Mouse (Mus musculus) forelimb bud, embryonic 11.5 days (tissue): ENCODE results near the gene Gm17482.
"Not testable (repeated sequence)": the region's sequence is repeated elsewhere in the genome, so short reads cannot be mapped to it uniquely, and the experiment has no call there.

ENCODE experiments used
- DNase-seq: peaks from one replicate; pipeline ENCODE4 v3.0.0-alpha.2; 2012; ENCODE audit warnings: low read depth, low spot score

Gm17482 gene

GRCm38 (mm10) chr6:115227043-115227442 lies at the start of gene Gm17482:
Gm17482 (plus strand) TSS chr6:115227343.
- DNase-seq, result no peak

GRCm38 (mm10) chr6:115178826-115179225 lies 48.3 kb upstream of the Gm17482 start:
- peak; percentile 71 for DNase-seq

DNA sequence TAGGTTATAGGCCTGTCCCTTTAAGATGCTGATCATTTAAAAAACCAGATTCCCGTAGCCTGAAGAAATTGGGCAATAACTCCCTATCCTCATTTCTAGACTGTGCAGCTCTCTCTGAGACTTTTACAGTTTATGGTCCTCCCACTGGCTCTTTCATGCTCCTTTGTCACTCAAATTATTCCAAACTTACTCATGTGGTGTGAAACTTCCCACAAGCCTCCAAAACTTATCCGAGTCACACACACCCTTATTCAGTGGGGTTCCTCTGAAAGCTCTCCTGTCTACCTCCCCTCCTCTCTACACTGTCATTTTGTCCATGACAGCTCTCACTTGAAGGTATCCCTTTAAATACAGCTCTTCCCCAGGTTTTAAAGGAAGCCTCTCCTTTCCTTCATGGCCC lies 46.0 kb upstream of the Gm17482 start:
- DNase-seq, result no peak

DNA sequence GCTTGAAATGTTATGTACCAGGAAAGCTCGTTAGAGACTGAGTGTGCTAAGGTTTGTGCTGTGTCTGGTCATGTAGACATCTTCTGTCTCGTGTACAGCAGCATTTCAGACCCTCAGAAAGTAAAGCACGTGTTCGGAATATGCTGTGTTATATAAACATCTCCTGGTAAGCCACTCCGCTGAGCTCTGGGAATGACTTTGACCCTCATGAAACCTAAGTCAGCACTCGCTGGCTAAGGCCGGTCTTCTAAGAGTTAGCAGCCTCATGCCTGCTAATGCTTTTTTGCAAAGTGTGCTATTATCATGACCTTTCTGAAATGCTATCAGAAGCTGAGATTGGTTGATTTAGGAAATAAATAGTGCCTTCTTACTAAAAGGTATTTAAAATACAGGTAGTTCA lies 36.0 kb upstream of the Gm17482 start:
- no peak for DNase-seq

DNA sequence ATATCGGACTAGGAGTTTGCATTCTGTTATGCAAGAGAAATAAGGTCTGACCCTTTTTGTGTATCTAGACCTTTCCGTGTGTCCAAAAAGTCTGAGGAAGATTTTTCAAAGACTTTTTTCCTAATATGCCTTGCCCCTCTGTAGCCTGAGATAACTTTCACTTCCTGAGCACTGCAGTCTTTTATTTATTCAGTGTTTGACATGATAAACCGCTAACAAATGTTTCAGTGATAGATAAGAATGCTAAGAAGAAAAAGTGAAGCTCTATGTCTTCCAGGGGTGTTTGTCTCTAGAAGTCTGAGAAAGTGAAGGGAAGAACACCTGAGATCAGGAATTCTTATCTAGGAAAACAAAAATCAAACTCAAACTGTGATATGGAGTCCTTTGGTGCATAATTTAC lies 26.4 kb upstream of the Gm17482 start:
- no peak for DNase-seq

DNA sequence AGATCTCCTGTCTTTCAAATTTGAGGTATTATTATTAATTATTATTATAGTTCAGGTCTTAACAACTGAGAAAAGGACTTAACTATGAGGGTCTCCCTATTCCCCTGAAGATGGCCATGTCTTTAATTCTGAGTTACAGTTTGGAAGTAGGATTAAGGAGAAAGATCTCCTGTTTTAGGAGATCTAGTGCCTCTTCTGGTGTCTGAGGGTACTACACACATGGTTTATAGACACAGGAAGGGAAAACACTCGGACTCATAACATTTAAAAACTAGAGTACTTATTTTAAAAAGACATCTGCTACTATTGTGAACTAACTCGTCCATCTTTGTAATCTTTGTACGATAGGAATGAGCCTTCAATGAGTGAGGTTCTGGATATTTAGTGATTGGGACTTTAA lies 24.1 kb upstream of the Gm17482 start:
- DNase-seq, result no peak

DNA sequence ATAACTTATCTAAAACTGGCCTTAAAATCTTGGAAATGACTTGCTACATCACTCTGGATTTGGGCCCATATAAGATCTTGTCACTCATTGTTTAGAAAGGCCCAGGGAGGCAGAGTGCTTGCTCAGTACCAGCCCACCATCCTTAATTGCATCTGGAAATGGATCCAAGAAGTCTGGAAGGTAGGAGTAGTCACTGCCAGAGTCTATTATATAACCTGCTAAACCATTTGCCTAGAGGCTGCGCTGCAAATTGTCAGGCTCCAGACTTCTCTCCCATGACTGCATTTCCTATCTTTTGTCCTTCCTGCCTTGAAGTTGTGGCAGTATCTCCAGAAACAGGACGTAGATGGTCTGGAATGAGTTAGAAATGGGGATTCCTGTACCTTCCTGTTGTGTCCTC lies 17.0 kb upstream of the Gm17482 start:
- no peak for DNase-seq

DNA sequence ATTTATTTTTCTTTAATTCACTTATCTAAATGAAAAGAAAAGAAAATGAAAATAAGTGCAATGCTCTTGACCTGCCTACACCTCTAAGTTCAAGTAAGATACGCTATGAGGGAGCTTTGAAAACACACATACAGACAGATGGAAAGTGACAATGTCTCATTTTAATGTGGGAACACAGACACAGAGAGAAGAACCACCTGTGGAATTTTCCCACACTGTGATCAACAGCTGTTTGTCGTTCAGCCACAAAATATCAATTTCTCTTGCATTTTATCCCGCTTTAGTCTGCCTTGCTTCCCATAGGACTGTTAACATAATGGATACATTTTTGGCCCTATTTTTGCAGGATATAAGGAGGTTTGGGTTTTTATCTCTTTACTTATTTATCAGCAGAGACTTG lies 16.3 kb upstream of the Gm17482 start:
- DNase-seq, result no peak

GRCm38 (mm10) chr6:115212132-115212903 lies 14.8 kb upstream of the Gm17482 start:
- DNase-seq, result no peak

GRCm38 (mm10) chr6:115213129-115213528 lies 14.0 kb upstream of the Gm17482 start:
- peak; percentile 12 for DNase-seq

- DNase-seq, result no peak
These were observed 5.9 kb upstream of the Gm17482 start for GRCm38 (mm10) chr6:115221215-115221641.

GRCm38 (mm10) chr6:115225519-115225918 lies 1.6 kb upstream of the Gm17482 start:
- DNase-seq, result no peak

GRCm38 (mm10) chr6:115227529-115227928 lies 386 bp downstream of the Gm17482 start:
- DNase-seq, result peak; percentile 83

- DNase-seq, result no peak
These were observed 3.4 kb downstream of the Gm17482 start for GRCm38 (mm10) chr6:115230557-115230956.

DNA sequence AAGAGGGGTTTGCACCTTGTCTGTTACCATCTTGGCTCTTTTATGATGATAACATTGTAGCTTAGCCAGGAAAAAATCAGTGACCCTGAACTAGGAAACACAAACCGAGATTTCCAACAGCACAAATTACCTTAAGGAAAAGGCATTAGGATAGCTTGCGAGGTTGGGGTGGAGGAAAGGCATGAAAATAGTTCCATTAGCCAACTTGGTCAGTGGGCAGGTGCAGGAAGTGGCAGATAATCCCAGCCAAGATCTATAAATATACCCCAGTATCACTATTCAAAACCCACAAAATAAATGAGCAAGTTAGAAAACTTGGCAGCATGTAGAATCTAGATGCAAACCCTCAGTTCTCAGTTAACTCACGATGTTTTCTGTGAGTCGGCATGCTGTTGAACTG lies 4.7 kb downstream of the Gm17482 start:
- DNase-seq, result no peak

- DNase-seq, result no peak
These were observed 5.4 kb downstream of the Gm17482 start for GRCm38 (mm10) chr6:115232562-115232961.

GRCm38 (mm10) chr6:115238031-115239027 lies 11.2 kb downstream of the Gm17482 start:
- no peak for DNase-seq

DNA sequence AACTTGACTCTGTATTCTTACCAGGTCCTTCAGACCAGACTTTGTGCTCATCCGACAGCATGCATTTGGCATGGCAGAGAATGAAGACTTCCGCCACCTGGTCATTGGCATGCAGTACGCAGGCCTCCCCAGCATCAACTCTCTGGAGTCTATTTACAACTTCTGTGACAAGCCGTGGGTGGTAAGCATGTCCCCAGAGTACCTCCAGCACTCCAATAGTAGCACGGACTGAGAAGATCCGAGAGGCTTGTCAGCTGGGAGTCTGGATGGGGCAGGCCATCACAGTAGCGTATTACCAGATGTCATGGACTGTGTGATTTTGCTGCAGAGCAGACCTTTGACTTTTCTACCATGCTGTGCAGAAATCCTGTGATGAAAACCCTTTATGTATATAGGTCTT lies 12.2 kb downstream of the Gm17482 start:
- no peak for DNase-seq

- not testable (repeated sequence) for DNase-seq
These were observed 13.3 kb downstream of the Gm17482 start for GRCm38 (mm10) chr6:115240431-115240830.

GRCm38 (mm10) chr6:115241131-115241699 lies 14.1 kb downstream of the Gm17482 start:
- no peak for DNase-seq

- DNase-seq, result no peak
These were observed 14.8 kb downstream of the Gm17482 start for GRCm38 (mm10) chr6:115241939-115242338.

GRCm38 (mm10) chr6:115244222-115244621 lies 17.1 kb downstream of the Gm17482 start:
- no peak for DNase-seq
